Mouse (Mus musculus): ENCODE measurements around the gene Col7a1.

DNA sequence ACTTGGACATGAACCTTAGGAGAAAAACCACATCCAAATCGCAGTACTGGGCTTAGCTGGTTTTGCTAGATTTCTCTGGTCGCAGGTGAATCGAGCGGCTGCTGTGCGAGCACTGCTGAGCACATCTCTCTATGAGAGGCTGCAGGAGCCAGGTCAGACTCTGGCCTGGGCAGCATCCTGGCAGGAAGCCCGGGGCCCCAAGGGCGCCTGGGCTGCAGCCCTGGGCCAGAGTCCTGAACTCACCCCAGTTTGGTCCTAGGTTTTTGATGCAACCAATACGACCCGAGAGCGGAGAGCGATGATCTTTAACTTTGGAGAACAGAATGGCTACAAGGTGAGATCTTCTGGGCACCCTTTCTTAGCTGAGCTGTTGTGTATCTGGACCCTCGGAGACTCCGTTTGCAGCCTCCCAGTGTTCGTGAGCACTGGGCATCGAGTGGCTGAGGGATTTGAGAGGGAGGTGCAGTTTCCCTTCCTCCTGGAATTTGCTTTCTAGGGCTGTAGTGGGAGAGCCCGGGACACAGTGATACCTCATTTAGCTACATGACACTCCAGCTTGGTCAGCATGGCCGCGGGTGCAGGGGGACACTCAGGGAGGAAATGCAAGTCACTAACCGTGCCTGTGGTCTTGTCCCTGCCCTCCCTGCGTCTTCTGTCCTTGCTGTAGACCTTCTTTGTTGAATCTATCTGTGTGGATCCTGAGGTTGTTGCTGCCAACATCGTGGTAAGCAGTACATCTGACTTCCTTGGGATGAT lies 53.8 kb downstream of the Col7a1 start:
- TF ChIP-seq CTCF (IDR thresholded peaks at IDR 0.05; ENCODE audit: extremely low read depth, insufficient read depth, low read length) (no peak), POLR2A (IDR thresholded peaks at IDR 0.05; ENCODE audit: extremely low read depth, insufficient read depth, low read length) (no peak)

Measured in cortical plate, adult 2 months (tissue).